Mouse (Mus musculus): Measurements from ENCODE around the gene Sfmbt1. TPM values are rescaled to one million over a fixed set of nuclear protein-coding genes. Genes with fewer than 3 reads are reported as not detected.
A peak's percentile ranks its signal among the peaks of the same experiment; 100 is the strongest.

Gene Sfmbt1
- 0.53 and 1.0 TPM in 2 replicates for polyA plus RNA-seq (2012; ENCODE audit: insufficient read depth, low replicate concordance)

- peaks cover 46% of the 10 kb centered on the region for H3K4me1 ChIP-seq
- no peak for TF ChIP-seq FLI1 (IDR thresholded peaks at IDR 0.05; ENCODE audit: low read length)
- TF ChIP-seq GATA1 (IDR thresholded peaks at IDR 0.05; ENCODE audit: borderline replicate concordance, low read length): no peak
- H3K36me3 ChIP-seq (replicated peaks; ENCODE audit: low read length): no peaks in the 10 kb centered on the region
- H3K9me3 ChIP-seq: no peaks in the 10 kb centered on the region
- H3K4me3 ChIP-seq (replicated peaks): peak within 1 kb of the TSS; percentile 94
- peaks cover 7% of the 10 kb centered on the region for H3K27me3 ChIP-seq (replicated peaks)
Observed at GRCm38 (mm10) chr14:30714799-30715617, at the start of gene Sfmbt1. TSS of gene Sfmbt1 (plus strand) at chr14:30714849.

- Histone ChIP-seq H3K4me3 (replicated peaks) (no peak overlapping the region), H3K27me3 (replicated peaks) (no peaks in the 10 kb centered on the region), H3K9me3 (no peaks in the 10 kb centered on the region), H3K36me3 (replicated peaks; ENCODE audit: low read length) (peaks cover 97% of the 10 kb centered on the region), H3K4me1 (peaks cover 23% of the 10 kb centered on the region)
- TF ChIP-seq GATA1 (IDR thresholded peaks at IDR 0.05; ENCODE audit: borderline replicate concordance, low read length) (no peak), FLI1 (IDR thresholded peaks at IDR 0.05; ENCODE audit: low read length) (no peak)
Observed at GRCm38 (mm10) chr14:30666061-30666460, 48.6 kb upstream of the Sfmbt1 start.

- no peaks in the 10 kb centered on the region for H3K9me3 ChIP-seq
- H3K4me3 ChIP-seq (replicated peaks): no peak overlapping the region
- H3K4me1 ChIP-seq: peaks cover 29% of the 10 kb centered on the region
- H3K27me3 ChIP-seq (replicated peaks): no peaks in the 10 kb centered on the region
- TF ChIP-seq GATA1 (IDR thresholded peaks at IDR 0.05; ENCODE audit: borderline replicate concordance, low read length) (no peak), FLI1 (IDR thresholded peaks at IDR 0.05; ENCODE audit: low read length) (no peak)
- peaks cover 93% of the 10 kb centered on the region for H3K36me3 ChIP-seq (replicated peaks; ENCODE audit: low read length)
Observed at GRCm38 (mm10) chr14:30666604-30667003, 48.0 kb upstream of the Sfmbt1 start.

GRCm38 (mm10) chr14:30670161-30670560 is 44.5 kb upstream of the Sfmbt1 start:
- no peak overlapping the region for H3K4me3 ChIP-seq (replicated peaks)
- no peaks in the 10 kb centered on the region for H3K9me3 ChIP-seq
- no peak for TF ChIP-seq GATA1 (IDR thresholded peaks at IDR 0.05; ENCODE audit: borderline replicate concordance, low read length)
- no peak for TF ChIP-seq FLI1 (IDR thresholded peaks at IDR 0.05; ENCODE audit: low read length)
- H3K27me3 ChIP-seq (replicated peaks): no peaks in the 10 kb centered on the region
- H3K4me1 ChIP-seq: peaks cover 61% of the 10 kb centered on the region
- peaks cover 82% of the 10 kb centered on the region for H3K36me3 ChIP-seq (replicated peaks; ENCODE audit: low read length)

GRCm38 (mm10) chr14:30671095-30671985 is 43.3 kb upstream of the Sfmbt1 start:
- Histone ChIP-seq H3K36me3 (replicated peaks; ENCODE audit: low read length) (peaks cover 79% of the 10 kb centered on the region), H3K9me3 (no peaks in the 10 kb centered on the region), H3K4me3 (replicated peaks) (peak overlapping the region; percentile 77), H3K4me1 (peaks cover 70% of the 10 kb centered on the region), H3K27me3 (replicated peaks) (no peaks in the 10 kb centered on the region)
- TF ChIP-seq GATA1 (IDR thresholded peaks at IDR 0.05; ENCODE audit: borderline replicate concordance, low read length) (no peak), FLI1 (IDR thresholded peaks at IDR 0.05; ENCODE audit: low read length) (no peak)

- Histone ChIP-seq H3K4me3 (replicated peaks) (no peak overlapping the region), H3K27me3 (replicated peaks) (no peaks in the 10 kb centered on the region), H3K9me3 (no peaks in the 10 kb centered on the region), H3K4me1 (peaks cover 70% of the 10 kb centered on the region), H3K36me3 (replicated peaks; ENCODE audit: low read length) (peaks cover 79% of the 10 kb centered on the region)
- TF ChIP-seq GATA1 (IDR thresholded peaks at IDR 0.05; ENCODE audit: borderline replicate concordance, low read length): no peak
- no peak for TF ChIP-seq FLI1 (IDR thresholded peaks at IDR 0.05; ENCODE audit: low read length)
Observed at GRCm38 (mm10) chr14:30671986-30672312, 42.7 kb upstream of the Sfmbt1 start.

GRCm38 (mm10) chr14:30674947-30675346 is 39.7 kb upstream of the Sfmbt1 start:
- TF ChIP-seq FLI1 (IDR thresholded peaks at IDR 0.05; ENCODE audit: low read length): no peak
- peak; percentile 59; the same call in 1 of the 3 replicates for TF ChIP-seq GATA1 (IDR thresholded peaks at IDR 0.05; ENCODE audit: borderline replicate concordance, low read length)
- Histone ChIP-seq H3K9me3 (no peaks in the 10 kb centered on the region), H3K4me1 (peaks cover 67% of the 10 kb centered on the region), H3K27me3 (replicated peaks) (no peaks in the 10 kb centered on the region), H3K36me3 (replicated peaks; ENCODE audit: low read length) (peaks cover 79% of the 10 kb centered on the region), H3K4me3 (replicated peaks) (peak overlapping the region; percentile 42)

GRCm38 (mm10) chr14:30682131-30682530 is 32.5 kb upstream of the Sfmbt1 start:
- Histone ChIP-seq H3K9me3 (no peaks in the 10 kb centered on the region), H3K4me3 (replicated peaks) (no peak overlapping the region), H3K27me3 (replicated peaks) (no peaks in the 10 kb centered on the region), H3K36me3 (replicated peaks; ENCODE audit: low read length) (peaks cover 91% of the 10 kb centered on the region), H3K4me1 (peaks cover 9% of the 10 kb centered on the region; the same call in 1 of the 2 replicates)
- TF ChIP-seq GATA1 (IDR thresholded peaks at IDR 0.05; ENCODE audit: borderline replicate concordance, low read length): no peak
- no peak for TF ChIP-seq FLI1 (IDR thresholded peaks at IDR 0.05; ENCODE audit: low read length)

- H3K4me3 ChIP-seq (replicated peaks): no peak overlapping the region
- TF ChIP-seq FLI1 (IDR thresholded peaks at IDR 0.05; ENCODE audit: low read length) (no peak), GATA1 (IDR thresholded peaks at IDR 0.05; ENCODE audit: borderline replicate concordance, low read length) (no peak)
- peaks cover 72% of the 10 kb centered on the region for H3K36me3 ChIP-seq (replicated peaks; ENCODE audit: low read length)
- no peaks in the 10 kb centered on the region for H3K27me3 ChIP-seq (replicated peaks)
- H3K9me3 ChIP-seq: no peaks in the 10 kb centered on the region
- H3K4me1 ChIP-seq: peaks cover 20% of the 10 kb centered on the region
Observed at GRCm38 (mm10) chr14:30690685-30691084, 24.0 kb upstream of the Sfmbt1 start.
